Mouse (Mus musculus) retina, embryonic 14.5 days (tissue): ENCODE measurements around the gene Camkk1.

Source experiments
- DNase-seq: peaks from one replicate; pipeline ENCODE4 v3.0.0-alpha.2; 2015; ENCODE audit warnings: low spot score

The Camkk1 gene

DNA sequence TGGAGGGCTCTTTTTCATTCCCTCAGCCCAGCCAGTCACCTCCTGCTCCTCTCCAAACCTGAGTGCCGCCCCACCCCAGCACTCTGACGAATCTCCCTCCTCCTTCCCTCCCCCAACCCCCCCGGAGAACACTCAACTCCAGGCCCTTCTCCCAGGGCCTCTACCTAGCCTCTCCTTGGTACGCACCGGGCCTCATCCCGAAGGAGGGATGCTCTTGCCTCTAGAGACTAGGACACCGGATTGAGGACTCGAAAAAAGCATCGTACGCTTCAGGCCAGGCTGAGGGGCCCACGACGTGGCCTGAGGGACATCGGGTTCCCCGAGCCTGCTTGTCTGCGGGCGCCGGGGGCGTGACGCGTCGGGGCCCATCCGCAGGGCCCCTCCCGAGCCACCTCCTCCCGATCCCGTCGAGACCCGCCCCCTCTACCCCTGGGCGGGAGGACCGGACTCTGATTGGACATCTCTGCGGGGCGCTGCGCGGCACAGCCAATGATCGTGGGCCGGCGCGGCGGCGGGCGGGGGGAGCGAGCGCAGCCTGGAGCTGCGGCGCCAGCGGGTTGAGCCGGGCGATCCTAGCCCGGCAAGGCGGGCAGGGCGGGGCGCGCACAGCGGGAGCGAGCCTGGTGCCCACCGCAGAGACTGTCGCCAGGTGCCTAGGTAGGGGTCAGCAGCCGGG is at the start of gene Camkk1:
Camkk1 (plus strand) TSS at position 538 of the 676 bp plus-strand sequence.
- DNase-seq, result peak; percentile 92

DNA sequence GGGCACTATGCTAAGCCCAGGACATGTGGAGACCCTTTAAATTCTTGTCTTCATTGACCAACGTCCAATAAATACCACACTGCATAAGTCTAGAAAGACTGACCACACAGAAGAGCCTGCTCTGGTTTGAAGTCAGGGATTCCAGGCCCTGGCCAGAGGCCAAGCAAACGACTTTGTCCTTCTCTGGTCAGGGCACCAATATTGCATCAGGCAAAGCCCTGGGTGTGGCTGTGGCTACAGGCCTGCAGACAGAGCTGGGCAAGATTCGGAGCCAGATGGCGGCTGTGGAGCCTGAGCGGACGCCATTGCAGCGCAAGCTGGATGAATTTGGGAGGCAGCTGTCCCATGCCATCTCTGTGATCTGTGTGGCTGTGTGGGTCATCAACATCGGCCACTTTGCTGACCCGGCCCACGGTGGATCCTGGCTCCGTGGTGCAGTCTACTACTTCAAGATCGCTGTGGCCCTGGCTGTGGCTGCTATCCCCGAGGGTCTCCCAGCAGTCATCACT is 43.8 kb upstream of the Camkk1 start:
- no peak for DNase-seq

DNA sequence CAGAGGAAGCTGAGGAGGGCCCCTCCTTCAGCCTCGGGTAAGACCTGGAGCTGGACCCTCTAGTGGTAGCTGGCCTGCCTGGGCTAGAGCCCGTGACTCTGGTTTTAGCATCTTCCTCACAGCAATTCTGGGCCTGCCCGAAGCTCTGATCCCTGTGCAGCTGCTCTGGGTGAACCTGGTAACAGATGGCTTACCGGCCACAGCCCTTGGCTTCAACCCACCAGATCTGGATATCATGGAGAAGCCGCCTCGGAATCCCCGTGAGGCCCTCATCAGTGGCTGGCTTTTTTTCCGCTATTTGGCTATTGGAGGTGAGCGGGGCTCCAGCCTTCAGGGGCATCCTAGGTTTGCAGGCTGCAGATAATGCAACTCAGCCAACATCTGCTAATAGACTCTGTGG is 36.3 kb upstream of the Camkk1 start:
- DNase-seq, result no peak

DNA sequence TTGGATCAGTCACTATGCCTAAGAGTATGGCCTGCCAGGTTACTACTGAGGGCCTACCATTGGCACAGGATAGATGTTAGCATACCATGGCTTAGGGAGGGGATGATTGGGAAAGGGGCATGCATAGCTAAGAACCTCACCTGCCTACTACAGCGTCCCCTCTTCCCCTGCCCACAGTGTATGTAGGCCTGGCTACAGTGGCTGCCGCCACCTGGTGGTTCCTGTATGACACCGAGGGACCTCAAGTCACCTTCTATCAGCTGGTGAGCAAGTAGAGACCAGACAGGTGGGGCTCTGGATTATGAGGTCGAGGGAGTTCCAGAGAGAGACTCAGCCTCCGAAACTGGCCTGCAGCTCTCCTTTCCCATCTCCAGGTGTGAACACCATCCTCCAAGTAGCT is 35.5 kb upstream of the Camkk1 start:
- no peak for DNase-seq

DNA sequence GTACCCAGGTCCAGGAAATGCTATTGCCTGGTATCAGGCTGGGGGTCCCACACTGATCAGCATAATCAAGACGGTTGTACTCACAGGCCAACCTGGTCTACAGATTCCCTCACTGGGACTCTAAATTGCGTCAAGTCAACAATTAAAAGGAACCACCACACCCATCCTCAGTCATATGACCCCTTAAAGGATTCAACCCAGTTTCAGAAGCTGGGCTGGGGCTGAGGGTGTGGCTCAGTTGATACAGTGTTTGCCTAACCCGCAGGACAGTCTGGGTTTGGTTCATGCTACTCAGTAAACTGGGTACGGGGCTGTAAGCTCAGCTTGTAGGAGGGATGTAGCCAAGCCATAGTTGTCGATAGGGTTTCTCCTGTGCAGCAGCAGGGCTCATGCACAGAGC is 32.1 kb upstream of the Camkk1 start:
- no peak for DNase-seq

DNA sequence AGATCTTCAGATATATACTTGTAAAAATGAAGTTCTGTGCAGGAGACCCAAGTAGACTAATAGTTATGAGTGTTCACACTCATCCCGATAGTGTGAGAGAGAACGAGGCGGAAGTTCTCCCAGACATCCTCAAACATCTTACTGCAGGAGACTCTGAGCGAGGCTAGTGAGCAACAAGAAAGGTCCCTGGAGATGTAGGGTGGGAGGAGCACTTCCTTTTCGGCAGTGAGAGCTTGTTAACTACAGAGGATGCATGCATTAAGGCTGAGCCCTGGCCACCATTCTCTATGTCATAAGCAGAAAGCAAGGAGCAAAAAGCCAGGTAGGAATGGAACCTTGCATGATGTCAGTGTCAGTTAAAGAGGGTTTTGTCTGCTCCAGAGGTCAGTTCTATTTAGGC is 31.6 kb upstream of the Camkk1 start:
- no peak for DNase-seq

DNA sequence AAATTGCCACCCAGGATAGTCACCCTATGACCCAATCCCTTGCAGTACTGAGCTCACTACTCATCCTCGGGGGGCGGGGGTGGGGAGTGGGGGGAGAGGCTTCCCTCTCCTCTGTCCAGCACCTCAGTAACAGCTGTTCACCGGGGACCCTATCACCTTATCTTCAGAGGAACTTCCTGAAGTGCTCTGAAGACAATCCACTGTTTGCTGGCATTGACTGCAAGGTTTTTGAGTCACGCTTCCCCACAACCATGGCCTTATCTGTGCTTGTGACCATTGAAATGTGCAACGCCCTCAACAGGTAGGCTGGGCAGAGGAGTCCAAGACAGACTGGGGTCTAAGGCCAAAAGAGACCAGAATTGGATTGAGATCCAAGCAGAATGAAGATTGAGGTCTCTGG is 31.0 kb upstream of the Camkk1 start:
- DNase-seq, result no peak

DNA sequence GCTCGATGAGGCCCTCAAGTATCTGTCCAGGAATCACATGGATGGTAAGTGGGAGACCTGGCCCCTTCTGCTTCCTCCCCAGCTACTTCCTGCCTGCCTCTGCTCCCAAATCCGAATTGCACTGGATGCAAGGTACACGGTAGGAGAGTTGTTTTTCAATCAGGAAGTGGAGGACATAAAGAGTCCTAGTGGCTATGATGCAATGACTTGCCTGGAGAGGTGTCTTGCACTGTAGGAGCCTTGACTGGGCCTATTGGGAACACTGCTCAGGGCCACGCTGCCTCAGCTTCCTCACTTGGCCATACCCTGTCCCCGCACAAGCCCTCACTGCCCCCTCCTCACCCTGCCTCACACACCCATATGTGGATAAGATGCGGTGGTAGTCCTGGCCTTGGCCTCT is 29.8 kb upstream of the Camkk1 start:
- DNase-seq, result no peak

DNA sequence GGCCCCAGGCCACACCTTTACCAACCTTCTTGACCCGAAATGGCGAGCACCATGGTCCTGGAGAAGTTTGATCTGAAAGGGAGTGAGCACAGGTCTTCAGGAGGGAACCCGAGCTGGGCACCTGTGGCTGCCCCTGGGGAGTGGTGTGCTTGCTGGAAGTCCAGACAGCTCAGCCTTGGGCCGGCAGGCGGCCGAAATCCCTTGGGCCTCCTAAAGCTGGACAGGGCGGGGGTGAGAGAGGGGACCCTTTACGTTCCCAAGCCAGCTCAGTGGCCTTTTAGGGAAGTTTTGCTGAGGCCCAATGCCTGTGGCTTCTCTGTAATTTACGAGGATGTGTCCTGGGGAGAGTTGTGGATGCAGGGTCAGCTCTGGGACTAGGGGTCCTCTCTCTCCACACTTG is 28.1 kb upstream of the Camkk1 start:
- no peak for DNase-seq

DNA sequence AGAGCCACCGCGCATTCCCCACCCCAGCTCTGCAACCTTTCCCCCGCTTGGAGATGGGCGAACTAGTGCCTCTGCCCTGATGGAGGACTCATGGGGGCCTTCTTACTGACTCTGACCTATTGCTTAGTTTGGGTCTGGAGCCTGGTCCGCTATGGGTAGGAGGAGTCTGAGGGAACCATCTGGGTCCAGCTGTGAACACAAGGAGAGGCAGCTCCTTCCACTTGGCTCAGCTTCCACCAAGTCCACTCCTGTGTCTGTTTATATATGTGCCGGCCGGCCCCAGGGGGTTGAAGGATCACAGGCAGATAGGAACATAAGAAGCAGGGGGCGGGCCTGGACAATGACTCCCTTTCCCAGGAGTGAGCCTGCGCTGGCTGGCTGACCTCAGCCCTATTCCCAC is 26.8 kb upstream of the Camkk1 start:
- DNase-seq, result no peak

DNA sequence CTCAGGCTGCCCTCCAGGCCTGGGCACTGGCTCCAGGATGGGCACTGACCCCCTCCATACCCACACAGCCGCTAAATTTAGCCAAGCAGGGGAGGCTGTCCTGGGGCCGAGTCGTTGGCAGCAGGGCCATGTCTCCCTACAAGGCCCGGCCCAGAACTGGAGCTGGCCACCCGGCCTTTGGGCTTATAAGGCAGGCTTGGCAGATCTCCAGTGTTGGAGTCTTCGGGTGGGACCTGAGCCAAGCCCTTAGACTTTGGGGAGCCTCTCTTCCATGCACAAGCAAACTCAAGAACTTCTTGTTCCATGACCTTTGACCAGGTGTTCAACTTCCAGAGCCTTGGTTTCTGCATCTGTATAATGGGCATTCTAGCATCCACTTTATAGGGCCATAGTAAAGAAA is 22.5 kb upstream of the Camkk1 start:
- DNase-seq, result no peak

DNA sequence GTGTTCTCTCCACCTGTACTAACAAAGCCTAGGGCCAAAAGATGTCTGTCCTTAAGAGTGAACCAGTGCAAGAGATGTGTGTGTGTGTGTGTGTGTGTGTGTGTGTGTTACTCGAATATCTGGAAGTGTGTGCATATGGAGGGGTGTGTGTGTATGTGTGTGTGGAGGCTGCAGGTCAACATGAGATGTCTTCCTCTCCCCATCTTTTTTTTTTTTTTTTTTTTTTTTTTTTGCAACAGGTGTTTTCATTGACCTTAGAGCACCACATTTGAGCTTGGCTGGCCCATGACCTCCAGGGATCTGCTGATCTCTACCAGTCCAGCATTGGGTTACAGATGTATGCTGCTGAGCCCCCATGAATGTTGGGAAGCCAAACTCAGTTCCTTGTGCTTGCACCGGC is 22.0 kb upstream of the Camkk1 start:
- no peak for DNase-seq

DNA sequence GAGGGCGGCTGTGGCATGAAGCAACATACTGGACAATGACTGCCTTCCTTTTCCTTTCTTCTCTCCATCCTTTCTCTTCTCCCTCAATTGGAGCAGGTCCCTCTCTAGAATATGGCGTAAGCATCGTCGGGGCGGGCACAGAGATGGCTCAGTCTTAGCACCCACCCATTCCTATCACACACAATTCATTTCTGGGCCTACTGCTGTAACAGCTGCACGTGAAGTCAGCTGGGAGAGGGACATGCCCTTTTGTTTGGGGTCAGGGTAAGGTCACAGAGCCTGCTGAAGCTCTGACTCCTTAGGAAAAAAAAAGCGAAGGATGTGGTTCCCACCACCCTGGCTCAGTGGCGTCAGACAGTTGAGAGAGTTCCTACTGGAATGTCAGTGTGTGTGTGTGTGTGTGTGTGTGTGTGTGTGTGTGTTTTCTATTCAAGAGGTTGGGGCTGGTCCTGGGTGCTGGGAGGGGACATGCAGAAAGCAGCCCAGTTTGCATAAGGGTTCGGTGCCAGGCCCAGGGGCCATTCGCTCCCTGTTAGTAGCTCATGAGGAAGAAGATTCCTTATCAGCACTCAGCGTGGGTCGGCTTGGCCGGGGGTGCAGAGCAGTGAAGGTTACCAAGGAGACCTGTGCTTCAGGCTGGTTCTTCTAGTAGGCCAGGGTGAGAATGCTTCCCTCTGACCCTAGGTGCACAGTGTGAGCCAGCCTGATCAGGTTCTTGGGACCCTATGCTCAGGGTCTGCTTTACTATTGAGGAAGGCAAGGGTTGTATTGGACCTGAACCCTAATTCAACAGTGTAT is 21.1 kb upstream of the Camkk1 start:
- DNase-seq, result no peak

DNA sequence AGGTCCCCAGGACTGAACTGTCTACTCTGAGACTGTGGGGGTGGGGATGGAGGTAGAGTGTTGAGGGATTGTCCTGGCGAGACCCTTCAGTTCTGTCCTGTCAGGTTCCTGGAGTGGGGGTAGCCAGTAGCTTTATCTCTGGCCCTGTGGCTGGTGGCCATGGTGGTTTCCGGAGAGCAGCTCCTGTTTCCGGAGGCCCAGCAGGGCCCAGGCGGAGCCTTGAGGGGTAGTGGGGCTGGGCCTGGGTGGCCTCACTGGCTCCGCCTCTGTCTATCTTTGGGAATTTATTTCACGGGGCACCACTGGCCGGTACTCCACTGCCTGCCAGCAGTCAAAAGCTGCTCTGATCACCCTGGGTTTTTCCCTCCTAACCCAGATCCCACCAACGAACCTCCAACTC is 20.0 kb upstream of the Camkk1 start, which contains the start of gene P2rx1:
P2rx1 (plus strand) TSS at position 333 of the 400 bp plus-strand sequence.
- DNase-seq, result no peak

DNA sequence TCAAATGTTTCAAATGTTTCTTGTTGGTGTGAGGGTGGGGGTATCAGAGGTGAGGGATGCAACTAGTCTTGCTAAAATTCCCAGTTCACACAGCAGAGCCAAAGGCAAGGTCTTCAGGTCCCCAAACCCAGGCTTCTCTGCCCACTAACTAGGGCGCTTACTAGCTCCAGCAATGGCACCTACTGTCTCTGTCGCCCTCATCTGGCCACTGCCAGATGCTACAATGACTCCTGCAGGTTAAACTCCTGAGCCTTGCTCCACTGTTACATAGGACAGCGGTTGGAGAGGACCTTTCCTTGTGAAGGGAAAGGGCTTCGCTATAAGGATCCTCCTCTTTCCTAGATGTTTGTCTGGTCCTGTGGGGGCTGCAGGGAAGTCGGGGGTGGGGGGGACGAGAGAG is 17.8 kb upstream of the Camkk1 start:
- peak; percentile 83 for DNase-seq

DNA sequence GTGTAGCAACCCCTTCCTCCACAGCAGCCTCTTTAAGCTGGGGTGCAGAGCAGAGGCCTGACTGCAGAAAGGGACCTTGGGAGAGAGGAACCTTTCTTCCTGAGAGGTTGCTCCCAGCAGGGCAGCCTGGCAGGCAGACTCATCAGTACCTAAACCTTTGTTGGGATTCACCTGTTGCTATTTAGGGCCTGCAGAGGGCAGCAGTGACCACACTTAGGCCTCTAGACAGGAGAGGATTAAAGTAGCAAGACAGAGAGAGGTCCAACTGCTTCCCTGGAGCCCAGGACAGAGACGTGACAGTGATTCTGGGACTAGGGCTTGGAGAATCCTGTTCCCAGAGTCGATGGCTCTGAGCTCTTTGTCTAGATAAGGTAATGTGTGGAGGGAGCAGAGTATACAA is 12.4 kb upstream of the Camkk1 start:
- peak; percentile 87 for DNase-seq

DNA sequence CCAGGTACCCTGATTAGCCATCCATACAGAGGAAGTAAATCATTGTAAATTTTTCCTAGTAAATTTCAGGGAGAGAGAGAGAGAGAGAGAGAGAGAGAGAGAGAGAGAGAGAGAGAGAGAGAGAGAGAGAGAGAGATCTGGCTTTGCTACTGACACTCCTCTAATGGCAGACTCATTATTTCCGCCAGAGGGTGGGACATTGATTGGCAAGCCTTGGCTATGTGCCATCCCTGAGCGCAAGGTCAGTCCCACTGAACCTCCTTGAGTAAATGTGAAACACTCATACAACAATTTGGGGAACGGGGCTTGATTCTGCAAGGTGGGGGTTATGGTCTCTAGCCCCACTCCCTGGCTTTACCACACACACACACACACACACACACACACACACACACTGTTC is 11.7 kb upstream of the Camkk1 start:
- DNase-seq, result no peak

DNA sequence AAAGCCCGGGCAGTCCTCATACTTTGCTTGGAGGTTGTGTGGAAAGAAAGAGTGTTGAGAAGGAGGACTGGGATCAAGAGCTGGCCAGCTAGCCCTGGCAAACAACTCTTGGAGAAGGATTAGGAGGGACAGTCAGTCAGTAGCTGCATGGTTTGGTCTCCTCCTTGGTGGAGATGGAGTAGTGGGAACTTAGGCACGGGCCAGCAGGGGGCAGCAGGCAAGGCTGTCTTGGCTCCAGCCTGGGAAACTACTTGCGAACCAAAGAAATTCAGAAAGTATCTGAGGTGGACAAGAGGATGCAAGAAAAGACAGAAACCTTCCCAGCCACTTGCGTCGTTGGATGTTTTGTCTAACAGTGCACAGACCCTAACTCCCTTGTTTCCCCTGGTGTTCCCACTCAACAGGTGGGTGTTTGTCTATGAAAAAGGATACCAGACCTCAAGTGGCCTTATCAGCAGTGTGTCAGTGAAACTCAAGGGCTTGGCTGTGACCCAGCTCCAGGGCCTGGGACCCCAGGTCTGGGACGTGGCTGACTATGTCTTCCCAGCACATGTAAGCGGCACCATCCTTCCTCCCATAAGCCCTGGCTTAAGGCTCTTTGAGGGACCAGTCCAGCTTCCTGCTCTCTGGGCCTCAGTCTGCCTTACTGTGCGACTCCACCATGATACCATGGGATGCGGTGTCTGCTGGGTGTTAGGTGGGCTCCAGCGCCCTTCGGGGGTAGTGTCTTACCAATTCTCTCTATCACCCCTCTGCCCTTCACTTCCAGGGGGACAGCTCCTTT is 10.9 kb upstream of the Camkk1 start:
- DNase-seq, result peak; percentile 70

DNA sequence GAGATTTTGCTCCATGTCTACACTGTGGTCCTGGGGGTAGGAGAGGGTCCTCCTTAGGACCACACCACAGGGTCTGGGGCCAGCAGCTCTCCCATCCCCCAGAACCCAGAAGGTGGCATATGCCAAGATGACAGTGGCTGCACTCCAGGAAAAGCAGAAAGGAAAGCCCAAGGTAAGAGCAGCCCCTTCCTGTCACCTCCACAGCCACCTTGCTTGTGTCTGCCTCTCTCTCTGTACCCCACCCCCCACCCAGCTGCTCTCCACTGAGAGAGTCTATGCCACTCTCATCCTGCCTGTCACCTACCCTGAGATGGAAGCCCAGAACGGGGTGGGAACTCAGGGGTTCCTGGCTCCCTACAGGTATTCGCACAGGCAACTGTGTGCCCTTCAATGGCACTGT is 10.0 kb upstream of the Camkk1 start:
- no peak for DNase-seq

DNA sequence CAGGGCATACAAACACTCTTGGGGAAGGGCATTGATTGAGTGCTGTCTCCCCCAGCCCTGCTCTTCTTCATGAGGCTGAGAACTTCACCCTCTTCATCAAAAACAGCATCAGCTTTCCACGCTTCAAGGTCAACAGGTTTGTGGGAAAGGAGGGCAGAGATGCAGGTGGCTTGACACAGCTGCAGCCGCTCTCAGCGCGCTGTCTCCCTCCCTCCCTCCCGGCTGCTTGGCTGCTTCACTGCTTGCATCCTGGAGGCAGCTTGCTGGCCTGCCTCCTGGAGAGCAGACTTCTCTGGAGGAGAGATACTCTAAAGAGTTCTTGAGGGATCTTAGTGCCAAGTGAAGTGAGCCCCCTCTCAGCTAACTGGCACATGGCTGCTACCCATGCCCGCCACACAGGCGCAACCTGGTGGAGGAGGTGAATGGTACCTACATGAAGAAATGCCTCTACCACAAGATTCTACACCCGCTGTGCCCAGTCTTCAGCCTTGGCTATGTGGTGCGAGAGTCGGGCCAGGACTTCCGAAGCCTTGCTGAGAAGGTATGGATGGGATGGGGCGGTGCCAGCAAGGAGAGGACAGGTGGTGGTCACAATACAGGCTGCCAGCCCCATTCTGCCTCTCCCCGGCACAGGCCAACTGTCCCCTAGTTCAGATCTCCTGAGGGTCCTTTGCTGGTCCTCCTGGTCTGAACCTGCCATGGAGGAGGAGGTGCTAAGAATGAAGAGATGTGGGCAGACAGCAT is 9.1 kb upstream of the Camkk1 start:
- DNase-seq, result peak; percentile 32

DNA sequence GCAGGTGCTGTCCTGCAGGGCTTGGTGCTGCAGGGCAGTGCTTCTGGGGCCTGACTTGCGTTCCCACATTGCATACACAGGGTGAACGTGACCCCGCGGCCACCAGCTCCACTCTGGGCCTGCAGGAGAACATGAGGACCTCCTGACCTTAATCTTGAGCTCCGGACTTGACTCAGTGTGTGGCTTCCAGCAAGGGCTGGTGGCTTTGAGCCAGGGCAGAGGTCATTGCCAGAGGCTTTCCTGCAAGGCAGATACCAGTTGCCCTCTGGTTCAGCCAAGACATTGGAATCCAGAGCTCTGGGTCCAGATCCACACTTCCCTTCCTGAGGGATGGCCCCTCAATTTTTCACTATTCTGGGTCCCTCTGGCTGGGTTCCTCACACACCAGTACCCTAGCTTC is 4.8 kb upstream of the Camkk1 start:
- DNase-seq, result no peak

DNA sequence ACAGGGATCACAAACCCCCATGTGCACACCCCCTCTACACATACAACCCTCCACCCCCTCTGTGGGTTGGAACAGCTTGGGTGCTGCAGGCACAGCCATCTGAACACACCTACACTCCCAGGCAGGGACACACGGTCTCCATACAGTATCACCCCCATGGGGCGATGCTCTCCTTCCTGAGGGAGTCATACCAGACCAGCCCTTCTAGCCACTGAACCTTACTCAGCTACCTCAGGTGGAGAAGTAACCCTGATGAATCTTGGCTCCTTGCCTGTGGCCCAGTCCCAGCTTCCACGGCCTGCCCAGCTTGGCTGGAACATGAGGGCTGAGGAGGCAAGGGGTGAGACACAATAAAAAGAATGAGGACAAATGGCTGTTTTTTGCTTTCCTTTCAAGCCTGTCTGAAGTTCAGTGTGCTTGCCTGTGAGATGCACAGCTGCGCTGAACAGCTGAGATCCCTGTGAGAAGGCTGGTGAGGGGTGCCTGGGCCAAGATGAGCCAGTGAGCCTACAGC is 3.9 kb upstream of the Camkk1 start:
- no peak for DNase-seq
